Mouse (Mus musculus): ENCODE data around the gene Gm45140.

Gm45140 gene

DNA sequence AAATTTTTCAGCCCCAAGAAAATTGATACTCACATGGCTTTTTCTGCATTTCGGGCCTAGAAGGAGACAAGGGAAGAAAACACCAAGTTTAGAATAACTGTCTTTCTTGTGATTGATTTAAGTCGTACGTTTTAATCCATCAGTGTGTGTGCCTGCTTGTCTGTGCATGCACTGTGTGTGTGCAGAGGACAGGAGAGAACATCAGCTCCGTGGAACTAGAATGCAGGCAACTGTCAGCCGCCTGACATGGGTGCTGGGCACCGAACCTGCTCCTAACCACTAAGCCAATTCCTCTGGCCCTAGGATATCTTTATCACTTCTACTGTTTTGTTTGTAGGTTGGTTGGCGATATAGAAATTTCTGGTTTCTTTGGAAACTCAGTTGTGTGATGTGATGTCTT lies at the start of gene Gm45140:
Gene Gm45140 (minus strand): TSS at position 101 of the 400 bp plus-strand sequence.
- DNase-seq, result no peak

DNA sequence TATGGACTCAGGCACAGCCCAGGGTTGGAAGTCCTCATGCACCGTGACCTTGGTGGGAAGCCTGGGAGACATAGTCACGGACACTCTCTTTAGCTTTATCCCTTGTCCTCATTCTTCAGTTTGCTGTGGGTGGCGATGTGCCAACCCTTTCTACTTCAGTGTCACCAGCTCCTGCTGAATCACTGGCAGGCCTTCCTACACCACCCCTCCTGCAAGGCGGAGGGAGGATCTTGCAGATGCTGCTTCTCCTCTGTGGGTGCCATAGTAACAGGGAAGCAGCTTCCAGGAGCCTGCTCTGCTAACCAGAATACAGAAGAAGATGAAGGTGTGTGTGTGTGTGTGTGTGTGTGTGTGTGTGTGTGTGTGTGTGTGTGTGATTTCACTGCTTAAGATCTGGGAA lies 47.2 kb upstream of the Gm45140 start:
- DNase-seq, result no peak

DNA sequence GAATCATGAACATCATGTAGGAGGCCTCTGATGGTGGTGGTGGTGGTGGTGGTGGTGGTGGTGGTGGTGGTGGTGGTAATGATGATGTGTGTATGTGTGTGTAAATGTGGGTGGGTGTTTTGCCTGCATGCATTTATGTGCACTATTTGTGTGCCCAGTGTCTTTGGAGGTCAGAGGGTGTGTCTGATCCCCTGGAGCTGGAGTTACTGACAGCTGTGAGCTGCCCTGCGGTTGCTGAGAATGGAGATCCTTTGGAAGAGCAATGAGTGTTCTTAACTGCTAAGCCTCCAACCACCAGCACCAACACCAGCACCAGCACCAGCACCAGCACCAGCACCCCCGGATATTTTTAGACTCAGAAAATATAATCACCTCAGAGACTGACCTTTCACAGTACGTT lies 46.6 kb upstream of the Gm45140 start:
- DNase-seq, result no peak

DNA sequence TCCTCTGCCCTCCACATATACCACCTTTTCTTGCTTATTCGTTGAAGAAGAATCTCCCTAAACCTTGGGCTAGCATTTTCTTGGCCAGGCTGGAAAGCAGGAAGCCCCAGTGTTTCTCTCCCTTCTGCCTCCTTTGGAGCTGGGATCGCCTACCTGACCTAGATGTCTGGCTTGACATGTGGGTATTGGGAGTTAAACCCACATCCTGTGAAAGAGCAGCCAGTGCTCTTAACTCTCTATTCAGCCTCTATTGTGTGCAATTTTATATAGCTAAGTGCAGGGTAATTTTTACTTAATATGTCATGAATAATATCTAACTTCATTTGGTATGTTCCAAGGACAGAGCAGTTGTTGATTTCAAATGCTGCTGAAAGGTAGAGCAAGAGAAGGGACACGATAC lies 44.0 kb upstream of the Gm45140 start:
- no peak for DNase-seq

DNA sequence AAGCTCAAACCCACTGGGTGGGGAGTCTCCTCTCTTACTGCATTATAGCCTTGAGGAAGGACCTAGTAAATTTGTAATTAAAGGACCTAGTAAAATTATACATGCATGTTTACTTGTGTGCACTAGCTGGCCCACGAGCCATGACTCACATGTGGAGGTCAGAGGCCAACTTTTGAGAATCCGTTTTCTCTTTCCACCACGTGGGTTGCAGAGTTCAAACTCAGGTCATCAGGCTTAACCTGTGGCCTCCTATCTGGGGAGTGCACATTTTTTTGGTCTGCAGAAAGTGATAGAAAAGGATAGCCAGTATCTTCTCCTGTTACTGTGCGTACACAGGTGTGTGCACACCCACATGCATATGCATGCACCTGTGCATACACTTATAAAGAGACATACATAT lies 43.4 kb upstream of the Gm45140 start:
- DNase-seq, result no peak

DNA sequence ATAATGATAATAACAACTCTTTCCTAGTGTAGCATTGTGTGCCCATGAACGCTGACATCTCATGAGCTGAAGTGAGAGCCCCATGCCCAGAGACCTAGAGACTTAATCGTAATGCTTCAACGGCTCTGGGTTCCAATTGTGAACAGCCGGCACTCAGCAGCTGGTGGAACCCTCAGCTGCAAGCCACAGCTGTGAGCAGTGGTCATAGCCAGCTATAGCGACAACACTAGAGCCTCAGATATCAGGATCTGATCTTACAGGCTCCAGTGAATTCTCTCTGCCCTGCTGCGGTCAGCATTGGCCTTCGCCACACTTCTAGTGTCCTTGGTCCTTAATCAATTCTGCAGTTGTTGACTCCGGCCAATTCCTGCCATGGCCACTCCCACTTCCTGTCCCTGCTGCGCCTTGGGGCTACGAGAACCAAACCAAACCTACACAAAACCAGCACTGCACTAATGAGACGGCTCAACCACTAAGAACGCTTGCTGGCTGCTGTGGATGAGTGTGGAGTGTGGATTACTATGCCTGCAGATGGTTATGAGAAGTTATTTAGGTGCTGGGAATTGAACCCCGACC lies 40.6 kb upstream of the Gm45140 start:
- peak; percentile 61 to 65 for DNase-seq

DNA sequence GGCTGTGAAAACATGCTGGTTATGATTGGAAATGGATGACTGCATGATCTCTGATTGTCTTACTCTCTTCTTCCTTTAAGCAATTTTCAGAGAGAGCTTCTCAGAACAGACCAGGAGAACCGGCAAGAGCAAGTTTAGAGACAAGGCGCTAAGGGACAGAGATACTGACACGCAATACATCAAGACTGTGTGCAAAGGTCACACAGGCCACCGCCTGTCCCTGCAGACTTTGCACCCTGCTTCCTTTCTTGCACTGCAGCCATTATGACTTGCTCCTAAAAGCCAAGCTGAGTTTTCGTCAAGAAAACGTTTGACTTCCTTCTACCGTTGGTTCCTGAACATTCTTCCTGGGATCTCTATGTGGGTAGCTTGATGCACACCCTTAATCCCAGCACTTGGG lies 40.0 kb upstream of the Gm45140 start:
- peak in 1 of 2 experiments; percentile 27 for DNase-seq

DNA sequence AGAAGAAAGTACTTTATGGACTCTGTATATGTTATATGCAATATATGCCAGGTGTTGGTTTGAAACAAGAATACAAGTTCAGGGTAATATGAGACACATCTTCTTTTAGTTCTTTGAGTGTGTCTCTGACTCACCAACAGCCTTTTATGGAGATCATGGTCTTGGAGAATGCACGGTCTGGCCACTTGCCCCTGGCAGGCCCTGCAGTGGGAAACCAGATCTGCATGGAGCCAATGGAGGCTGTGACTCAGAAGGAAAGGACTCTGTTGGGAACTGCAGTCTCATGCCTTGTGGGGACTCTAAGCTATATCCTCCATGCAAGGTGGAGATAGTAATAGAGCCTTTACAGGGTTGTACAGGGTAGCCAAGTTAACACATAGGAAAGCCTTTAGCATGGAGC lies 39.5 kb upstream of the Gm45140 start:
- no peak for DNase-seq

DNA sequence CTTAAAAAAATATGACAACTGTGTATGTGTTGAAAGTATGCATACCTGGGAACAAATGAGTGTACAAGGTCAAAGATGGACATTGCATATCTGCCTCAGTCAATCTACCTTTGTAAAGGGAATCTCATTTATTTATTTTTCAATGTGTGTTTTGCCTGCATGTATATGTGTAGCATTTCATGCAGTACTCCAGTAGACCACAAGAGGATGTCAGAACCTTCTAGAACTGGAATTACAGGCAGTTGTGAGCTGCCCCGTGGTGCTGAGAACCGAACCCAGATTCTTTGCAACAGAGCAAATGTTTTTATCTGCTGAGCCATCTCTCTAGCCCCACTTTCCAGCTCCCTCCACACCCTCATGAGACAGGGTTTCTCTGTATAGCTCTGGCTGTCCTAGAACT lies 38.4 kb upstream of the Gm45140 start:
- DNase-seq, result no peak

DNA sequence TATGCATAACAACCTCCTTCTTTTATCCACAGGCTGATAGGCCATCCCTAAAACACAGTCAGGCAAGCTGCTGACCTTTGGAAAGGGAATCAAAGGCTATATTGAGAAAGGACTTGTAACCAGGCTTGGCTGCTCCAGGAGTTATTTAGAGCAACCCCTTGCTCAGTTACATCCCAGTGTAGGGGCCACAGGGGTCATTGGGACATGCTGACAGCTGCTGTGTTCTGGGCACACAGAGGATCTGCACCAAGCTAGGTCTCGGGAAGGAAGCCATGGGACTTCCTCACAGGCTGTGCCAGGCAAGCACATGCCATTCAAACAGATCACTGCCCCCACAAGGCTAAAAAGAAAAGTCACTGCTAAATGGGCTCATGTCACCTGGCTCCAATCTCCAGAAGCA lies 37.5 kb upstream of the Gm45140 start:
- peak; percentile 32 to 43 for DNase-seq

DNA sequence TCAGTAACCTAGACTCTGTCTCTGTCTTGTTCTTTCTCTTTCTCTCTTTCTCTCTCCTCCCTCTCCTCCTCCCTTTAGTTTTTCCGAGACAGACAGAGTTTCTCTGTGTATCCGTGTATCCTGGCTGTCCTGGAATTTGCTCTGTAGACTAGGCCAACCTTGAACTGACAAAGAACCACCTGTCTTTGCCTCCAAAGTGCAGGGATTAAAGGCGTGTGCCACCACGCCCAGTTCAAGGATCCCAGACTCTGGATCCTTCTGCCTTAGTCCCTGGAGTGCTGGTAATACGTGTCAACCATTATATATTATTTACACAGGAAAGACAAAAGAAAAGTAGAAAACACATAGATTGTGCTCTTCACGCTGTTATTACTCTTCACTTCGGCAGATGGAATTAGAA lies 35.6 kb upstream of the Gm45140 start:
- no peak for DNase-seq

DNA sequence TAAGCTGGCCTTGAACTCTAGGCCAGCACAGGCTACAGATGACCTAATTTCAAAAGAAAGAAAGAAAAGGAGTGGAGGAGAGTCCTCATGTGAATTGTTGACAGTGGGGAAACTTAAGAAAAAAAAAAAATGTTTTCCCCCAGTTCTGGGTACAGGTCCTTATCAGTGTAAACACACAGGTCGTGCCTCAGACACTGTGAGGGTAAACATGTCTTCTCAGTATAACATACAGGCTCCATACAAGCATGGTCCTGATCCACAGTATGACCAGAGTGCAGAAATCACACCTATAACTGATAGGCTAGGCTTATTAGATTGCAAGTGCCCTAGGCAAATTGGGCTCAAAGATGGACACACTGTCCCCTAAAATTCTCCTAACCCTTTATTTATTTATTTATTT lies 34.8 kb upstream of the Gm45140 start:
- DNase-seq, result no peak

DNA sequence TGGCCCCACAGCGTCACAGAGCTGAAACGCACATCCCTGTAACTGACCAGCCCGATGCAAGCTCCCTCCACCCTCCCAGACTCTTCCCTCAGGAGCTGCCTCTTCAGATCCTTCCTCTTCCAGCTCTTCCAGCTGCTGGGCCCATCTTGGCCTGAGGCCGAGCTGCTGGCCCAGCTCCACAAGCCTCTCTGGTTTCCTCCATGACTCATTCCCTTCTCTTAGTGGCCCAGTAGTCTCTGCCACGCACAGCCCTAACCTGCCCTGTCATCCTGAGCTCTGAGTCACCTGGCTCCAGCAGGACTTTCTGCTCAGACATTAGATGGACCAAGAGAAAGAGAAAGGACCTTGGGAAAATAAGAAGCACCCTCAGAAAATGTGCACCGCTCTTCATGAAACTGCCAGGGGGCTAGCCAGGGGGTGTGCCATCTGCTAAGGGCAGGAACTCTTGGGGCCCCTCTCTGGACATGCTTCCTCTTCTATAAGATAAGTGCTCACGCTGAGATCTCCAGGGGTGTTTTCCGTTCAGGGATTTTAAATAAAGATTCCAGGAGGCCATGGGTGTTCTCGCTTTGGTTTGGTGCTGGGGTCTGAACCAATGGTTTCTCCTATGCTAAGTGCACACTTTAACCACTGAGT lies 33.4 kb upstream of the Gm45140 start:
- DNase-seq, result peak; percentile 44 to 49

DNA sequence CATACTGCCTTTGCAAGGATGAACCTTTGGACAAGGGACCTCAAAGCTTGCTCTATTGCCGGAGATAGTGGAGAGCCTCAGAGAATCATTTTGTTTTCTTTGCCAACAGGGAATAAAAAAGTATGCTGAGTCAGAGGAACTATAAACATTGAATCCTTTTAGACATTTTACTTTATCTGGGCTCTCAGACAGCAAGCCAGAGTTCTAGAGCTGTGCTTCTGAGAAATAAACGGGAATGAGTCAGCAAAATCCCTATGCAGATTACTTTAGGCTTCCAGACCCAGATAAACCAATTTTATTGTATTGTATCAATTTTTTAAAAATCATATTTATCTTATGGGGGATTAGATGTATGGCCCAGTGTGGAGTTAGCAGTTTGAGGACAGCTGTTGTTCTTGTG lies 31.7 kb upstream of the Gm45140 start:
- DNase-seq, result no peak

DNA sequence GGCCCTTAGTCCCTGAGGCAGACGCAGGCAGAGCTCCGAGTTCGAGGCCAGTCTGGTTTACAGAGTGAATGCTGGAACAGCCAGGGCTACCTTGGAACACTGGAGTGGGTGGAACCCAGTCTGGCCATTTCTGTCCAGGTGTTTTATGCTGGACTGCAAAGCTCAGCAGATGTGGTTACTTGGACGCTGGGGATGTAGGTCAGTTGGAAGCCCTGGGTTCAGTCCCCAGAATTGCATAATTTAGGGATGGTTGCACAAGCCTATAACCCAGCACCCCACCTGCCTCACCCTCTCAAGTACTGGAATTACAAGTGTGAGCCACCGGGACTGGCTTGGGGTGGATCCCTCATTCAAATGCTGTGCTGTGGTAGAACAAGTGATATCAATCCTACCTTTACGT lies 30.6 kb upstream of the Gm45140 start:
- no peak for DNase-seq

DNA sequence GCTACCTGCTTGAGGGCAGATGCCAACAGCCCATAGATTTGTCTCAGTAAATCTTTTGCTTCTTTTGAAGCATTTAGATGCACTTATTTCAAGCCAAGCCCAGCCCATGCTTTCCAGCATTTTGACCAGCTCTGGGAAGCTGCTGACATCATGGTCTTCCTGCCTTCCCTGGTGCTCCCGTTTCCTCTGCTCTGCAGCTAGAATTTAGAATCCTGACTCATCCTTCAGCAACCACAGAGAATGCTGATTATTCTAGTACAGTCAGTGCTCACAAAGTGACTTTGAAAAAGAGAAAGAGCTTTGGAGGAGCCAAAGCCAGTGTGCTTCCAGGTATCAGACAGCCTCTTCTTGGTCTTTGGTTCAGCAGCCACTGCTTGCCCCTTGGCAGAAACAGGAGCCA lies 21.5 kb upstream of the Gm45140 start:
- DNase-seq, result no peak

DNA sequence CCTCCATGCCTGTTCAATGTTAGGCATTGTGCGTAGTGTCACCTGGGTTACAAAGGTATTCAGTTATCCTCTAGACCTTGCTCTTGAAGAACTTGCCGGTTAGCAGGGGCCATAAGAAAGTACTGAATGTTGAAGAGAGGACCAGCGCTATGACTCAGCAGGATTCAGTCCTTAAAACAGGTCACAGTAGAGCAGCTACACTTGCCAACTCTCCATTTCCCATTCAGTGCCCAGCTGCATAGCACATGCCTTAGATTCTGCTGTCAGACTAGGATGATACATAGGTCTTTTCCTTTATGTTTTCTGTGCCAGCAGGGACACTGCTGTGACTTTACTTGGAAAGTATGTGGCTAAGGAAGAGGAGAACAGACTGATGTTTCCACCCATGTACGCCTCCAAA lies 17.9 kb upstream of the Gm45140 start:
- peak in 1 of 2 experiments; percentile 28 for DNase-seq

DNA sequence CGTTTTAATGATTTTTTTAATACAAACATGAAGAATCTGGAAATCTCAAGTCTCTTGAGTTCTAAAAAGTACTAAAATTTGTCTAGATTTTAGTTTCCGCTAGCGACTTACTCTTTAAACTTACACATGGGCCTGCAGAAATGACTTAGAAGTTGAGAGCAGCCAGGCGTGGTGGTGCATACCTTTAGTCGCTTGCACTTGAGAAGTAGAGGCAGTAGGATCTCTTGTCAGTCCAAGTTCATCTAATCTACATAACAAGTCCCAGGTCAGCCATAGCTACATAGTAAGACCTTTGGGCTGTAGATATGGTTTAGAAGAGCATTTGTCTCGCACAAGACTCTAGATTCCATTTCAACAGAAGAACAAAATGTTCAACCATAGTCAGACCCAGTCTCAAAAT lies 16.3 kb upstream of the Gm45140 start:
- no peak for DNase-seq

DNA sequence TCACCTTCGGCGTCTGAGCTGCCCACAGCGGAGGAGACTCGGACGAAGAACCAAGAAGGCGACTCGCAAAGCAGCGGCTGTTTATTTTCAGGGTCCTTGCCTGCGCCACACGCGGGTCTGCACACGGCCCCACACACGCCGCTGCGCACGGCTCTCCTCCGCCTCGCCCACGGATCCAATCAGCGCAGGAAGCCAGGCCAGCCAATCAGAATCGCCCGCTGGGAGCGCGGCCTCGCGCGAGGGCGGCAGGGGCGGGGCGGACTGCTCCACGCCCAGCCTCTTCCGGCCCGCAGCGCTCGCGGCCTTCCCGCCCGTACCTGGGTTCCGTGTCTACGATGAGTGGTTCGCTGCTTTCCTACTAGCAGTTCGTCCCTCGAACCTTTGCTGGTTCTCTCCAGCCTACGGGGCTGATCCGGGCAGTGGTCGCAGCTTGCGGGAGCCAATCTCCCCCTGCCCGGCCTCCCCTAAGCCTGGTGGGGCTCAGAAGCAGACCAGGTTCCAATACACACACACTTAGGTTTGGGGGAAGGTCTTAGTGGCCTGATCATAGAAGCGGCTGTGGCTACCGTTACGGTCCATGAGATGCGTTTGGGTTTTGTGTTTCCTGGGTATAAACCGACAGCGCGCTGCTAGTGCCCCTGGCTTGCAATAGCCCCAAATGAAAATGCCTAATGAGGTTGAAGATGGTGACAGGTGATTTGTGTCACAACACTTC lies 15.5 kb upstream of the Gm45140 start, which contains the start of gene Cnbp:
Gene Cnbp (minus strand): TSS at position 207 of the 715 bp plus-strand sequence.
- DNase-seq, result peak; percentile 95

DNA sequence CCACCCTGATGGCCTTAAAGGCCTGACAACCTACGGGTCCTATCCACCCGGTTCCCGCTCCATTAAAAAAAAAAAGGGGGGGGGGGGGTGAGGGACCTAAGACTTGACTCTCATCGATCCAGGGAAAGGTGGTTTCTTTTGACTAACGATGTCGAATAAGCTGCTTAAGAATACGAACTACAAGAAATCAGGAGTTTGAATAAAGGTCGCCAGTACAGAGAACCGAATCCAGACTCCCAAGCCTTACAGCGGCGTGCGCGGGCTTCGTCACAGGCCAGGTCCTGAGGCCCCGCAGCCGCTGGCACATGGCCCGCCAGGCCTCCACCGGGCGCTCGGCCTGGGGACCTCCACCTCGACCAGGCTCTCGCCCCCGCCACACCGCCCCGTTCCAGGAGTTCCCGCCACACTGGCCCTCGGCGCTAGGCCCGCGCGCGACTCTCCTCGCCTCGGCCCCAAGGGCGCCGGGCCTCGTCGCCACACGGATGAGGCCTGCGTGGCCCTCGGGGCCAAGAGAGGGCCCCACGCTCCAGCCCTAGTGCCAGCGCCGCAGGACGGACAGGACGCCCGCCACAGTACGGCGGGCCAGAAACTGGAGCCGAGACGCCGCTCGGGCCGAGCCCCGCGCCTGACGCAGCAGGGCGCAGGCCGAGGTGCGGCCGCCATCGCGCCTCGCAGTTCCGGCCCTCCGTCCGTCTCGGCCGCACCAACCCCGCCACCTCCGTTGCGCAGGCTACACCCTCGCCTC lies 14.7 kb upstream of the Gm45140 start:
- peak; percentile 26 to 51 for DNase-seq

DNA sequence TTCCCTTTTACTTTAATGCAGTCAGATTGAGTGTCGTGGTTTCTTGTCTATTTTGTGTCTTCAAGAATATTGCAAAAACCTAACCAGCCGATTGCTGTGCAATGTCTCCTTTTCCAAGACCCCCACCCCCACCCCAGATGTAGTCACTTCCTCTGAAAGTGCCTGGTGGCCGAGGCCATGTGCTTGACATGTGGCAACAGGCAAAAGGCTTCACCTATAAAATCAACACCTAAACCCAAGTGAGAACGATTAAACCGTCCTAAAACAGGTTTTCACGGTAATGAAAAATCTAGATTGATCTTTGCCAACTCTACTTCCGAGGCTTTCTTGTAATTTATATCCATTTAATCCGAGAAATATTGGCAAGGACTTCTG lies 14.2 kb upstream of the Gm45140 start:
- DNase-seq, result no peak

DNA sequence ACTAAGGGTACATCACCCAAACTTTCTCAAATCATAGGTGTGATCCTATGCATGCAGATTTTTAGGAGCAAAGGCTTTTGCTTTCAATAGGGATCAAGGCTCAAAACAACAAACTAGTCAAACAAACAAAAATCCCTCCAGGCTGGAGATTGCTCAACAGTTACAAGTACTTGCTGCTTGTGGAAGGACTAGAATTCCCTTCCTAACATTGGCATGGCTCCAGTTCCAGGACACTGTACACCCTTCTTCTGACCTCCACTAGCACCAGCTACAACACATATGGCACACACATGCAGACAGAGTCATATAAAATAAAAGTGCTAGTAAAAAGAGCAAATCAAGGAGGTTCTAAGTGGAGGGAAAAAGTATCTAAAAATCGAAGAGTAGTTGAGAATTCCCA lies 11.2 kb upstream of the Gm45140 start:
- no peak for DNase-seq

DNA sequence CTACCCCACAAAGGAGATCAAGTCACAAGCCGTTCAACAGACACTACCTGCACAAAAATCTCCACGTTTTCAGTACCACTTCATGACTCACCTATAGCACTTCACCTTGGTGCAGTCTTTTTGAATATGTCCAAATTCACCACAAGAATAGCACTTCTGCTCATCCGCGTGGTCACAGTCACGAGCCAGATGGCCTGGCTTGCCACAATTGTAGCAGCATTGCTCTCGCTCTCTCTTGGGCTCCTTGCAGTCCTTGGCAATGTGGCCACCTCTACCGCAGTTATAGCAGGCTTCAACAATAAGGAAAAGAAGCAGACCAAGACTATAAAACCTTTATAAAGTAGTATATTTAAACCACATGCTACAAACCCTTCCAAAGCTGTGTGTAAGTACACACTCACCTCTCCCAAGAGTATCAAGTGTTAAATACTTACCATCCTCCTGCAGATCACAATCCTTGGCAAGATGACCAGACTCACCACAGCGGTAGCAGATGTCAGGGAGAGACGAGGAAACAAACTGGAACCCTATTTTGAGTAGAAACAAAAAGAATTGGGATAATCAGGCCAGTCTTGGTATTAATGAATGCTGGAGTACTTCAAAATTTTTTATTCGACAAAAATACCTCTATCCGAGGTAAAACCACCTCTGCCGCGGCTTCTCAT lies 9.6 kb upstream of the Gm45140 start:
- no peak for DNase-seq
